Mouse (Mus musculus): ENCODE data around the gene Vamp2.

DNA sequence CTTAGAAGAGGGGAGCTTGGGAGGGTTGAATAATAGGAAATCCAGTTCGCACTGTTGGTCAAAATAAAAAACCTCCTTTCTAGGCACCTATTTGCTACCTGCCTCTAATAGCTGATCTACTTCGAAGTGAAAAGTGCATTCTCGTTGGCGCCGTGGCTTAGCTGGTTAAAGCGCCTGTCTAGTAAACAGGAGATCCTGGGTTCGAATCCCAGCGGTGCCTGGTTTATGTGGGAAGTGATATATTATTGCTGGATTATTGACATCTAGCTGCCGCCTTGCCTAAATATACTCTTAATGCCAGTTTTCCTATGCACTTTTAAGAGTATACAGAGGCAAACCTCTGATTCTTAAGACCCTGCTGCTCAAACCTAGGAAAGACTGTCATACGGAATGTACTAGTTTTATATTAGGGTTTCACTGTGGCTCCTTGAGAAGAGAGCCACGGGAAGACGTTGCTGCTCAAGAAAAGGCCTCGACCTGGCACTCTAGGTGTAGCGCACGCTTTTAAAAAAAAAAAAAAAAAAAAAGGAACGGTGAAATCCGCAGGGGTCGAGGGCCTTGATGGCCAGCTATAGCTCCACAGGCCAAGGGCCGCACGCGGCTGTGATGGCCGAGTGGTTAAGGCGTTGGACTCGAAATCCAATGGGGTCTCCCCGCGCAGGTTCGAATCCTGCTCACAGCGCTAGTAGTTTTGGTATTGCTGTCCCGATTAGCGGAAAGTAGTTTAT is 22.2 kb downstream of the Vamp2 start:
- no peak for TF ChIP-seq CTCF (conservative IDR thresholded peaks at IDR 0.05; ENCODE audit: low read length)
- TF ChIP-seq NANOG (IDR thresholded peaks at IDR 0.05; ENCODE audit: borderline replicate concordance, low read length), result no peak
- TF ChIP-seq POU5F1 (IDR thresholded peaks at IDR 0.05; ENCODE audit: borderline replicate concordance, low read length), result no peak
